In genomic region chr16:91746101-91746950, GRCm38 (mm10) we compare ENCODE assay signal across 9 mouse cellular contexts. TPM values are rescaled to one million over a fixed set of nuclear protein-coding genes. Genes with fewer than 3 reads are reported as not detected.
DNase-seq lines count a peak whose midpoint lies in the region; ATAC-seq and TF ChIP-seq lines count a peak whose summit lies in the region.
"Had no signal": no experiment of that assay in that cellular context is flagged by ENCODE, and none has a peak within 500 bp of the region (broad histone marks: within the 10 kb centered on the region; RNA-seq: fewer than 3 reads in every experiment).

No protein-coding gene starts in this region.

- H3K27ac ChIP-seq in heart, postnatal 0 days (ENCODE audit: low read depth) = 0 out of 2 replicates have a peak overlapping the region, but pooled peaks have one; percentile 0
- peak overlapping the region; percentile 71 for H3K27ac ChIP-seq in limb, embryonic 10.5 days

- H3K9ac ChIP-seq in heart, postnatal 0 days (replicated peaks; ENCODE audit: low read depth, low read length) = no peak overlapping the region

- no peak for DNase-seq in frontal cortex, postnatal 25 days (ENCODE audit: low spot score in 2 of 2)
- peak; percentile 56 for DNase-seq in testis, postnatal 14 days (ENCODE audit: low spot score)
- no peak for DNase-seq in testis, postnatal 10 days (ENCODE audit: low spot score)
- peak; percentile 72 for DNase-seq in heart, postnatal 0 days (ENCODE audit: low spot score)
- DNase-seq in limb, embryonic 10.5 days (ENCODE audit: low spot score) = peak; percentile 77
- peak; percentile 36 to 48 for DNase-seq in right cerebral cortex, postnatal 36 days (ENCODE audit: low spot score in 2 of 2)
- DNase-seq in thymus, adult 18-20 months = no peak

- 15% methylated on average over 14 of the region's 14 CpGs for WGBS in heart, postnatal 0 days
- 33% methylated on average over 14 of the region's 14 CpGs for WGBS in limb, embryonic 10.5 days

- peak overlapping the region; percentile 44 for H3K4me2 ChIP-seq in heart, postnatal 0 days (ENCODE audit: low read depth, low read length)

- H3K36me3 ChIP-seq in heart, postnatal 0 days (replicated peaks; ENCODE audit: control insufficient read depth, insufficient read depth, low read length) = no peaks in the 10 kb centered on the region
- H3K36me3 ChIP-seq in limb, embryonic 10.5 days = peaks cover 16% of the 10 kb centered on the region; the same call in 1 of the 2 replicates
- H3K36me3 ChIP-seq: G1E had no signal

- H3K4me1 ChIP-seq in heart, postnatal 0 days (ENCODE audit: control insufficient read depth, insufficient read depth) = peaks cover 13% of the 10 kb centered on the region
- H3K4me1 ChIP-seq in limb, embryonic 10.5 days = peaks cover 33% of the 10 kb centered on the region

- no peak for TF ChIP-seq EP300 in heart, postnatal 0 days (IDR thresholded peaks at IDR 0.05; ENCODE audit: low read depth)

- H3K9me3 ChIP-seq in heart, postnatal 0 days (replicated peaks; ENCODE audit: control insufficient read depth, low read length) = no peaks in the 10 kb centered on the region
- no peaks in the 10 kb centered on the region for H3K9me3 ChIP-seq in limb, embryonic 10.5 days (replicated peaks)
- H3K9me3 ChIP-seq: G1E had no signal

- H3K4me3 ChIP-seq in heart, postnatal 0 days (ENCODE audit: low read depth, low read length) = no peak overlapping the region
- peak overlapping the region; percentile 22 for H3K4me3 ChIP-seq in limb, embryonic 10.5 days

- peak; percentile 89 for ATAC-seq in frontal cortex, adult (ENCODE audit: low TSS enrichment)
- ATAC-seq in heart, postnatal 0 days (ENCODE audit: insufficient read depth, low read depth) = peak; percentile 75

- H3K27me3 ChIP-seq in heart, postnatal 0 days (ENCODE audit: control insufficient read depth, insufficient read depth, low read length) = no peaks in the 10 kb centered on the region
- H3K27me3 ChIP-seq in limb, embryonic 10.5 days (ENCODE audit: low read depth, poor library complexity, severe bottlenecking) = no peaks in the 10 kb centered on the region

- no peak for TF ChIP-seq CTCF in heart, postnatal 0 days (IDR thresholded peaks at IDR 0.05; ENCODE audit: low read depth)

RNA-seq across cellular contexts. Expression of gene Itsn1, which starts 17.2 kb away (rescaled TPM):
- 25.9 and 64.7 TPM in 2 replicates for total RNA-seq in heart, postnatal 0 days (2014; rRNA removed; ENCODE audit: low replicate concordance)
- 11.1 and 11.9 TPM in 2 replicates for polyA plus RNA-seq in heart, postnatal 0 days (2015; fragmentation: Nextera tagmentation; extraction: Ambion mirVana)
- 33.1 and 34.5 TPM in 2 replicates for polyA plus RNA-seq in limb, embryonic 10.5 days (2016; fragmentation: Nextera tagmentation; extraction: Ambion mirVana)

RNA-seq across cellular contexts. Expression of gene Cryzl1, which starts 17.6 kb away (rescaled TPM):
- total RNA-seq in heart, postnatal 0 days (2014; rRNA removed; ENCODE audit: low replicate concordance) = 6.6 and 17.5 TPM in 2 replicates
- polyA plus RNA-seq in heart, postnatal 0 days (2015; fragmentation: Nextera tagmentation; extraction: Ambion mirVana) = 51.8 and 58.4 TPM in 2 replicates
- polyA plus RNA-seq in limb, embryonic 10.5 days (2016; fragmentation: Nextera tagmentation; extraction: Ambion mirVana) = 54.5 and 61.3 TPM in 2 replicates

RNA-seq across cellular contexts. Expression of gene Donson, which starts 57.8 kb away (rescaled TPM):
- 4.9 and 6.0 TPM in 2 replicates for total RNA-seq in heart, postnatal 0 days (2014; rRNA removed; ENCODE audit: low replicate concordance)
- 4.7 and 5.0 TPM in 2 replicates for polyA plus RNA-seq in heart, postnatal 0 days (2015; fragmentation: Nextera tagmentation; extraction: Ambion mirVana)
- polyA plus RNA-seq in limb, embryonic 10.5 days (2016; fragmentation: Nextera tagmentation; extraction: Ambion mirVana) = 41.0 and 43.2 TPM in 2 replicates

Comparison
In these comparisons a context has a peak if more than half of its experiments do, and no peak if none do; other contexts are left out.
1. DNase-seq: peak in testis, postnatal 14 days (single experiment), heart, postnatal 0 days (single experiment), limb, embryonic 10.5 days (single experiment) and right cerebral cortex, postnatal 36 days (2 of 2); none in frontal cortex, postnatal 25 days (0 of 2), testis, postnatal 10 days (single experiment) and thymus, adult 18-20 months (0 of 2).